In genomic region chr3:62338854-62339515, GRCm38 (mm10) we compare ENCODE assay signal across 8 mouse cellular contexts. TPM values are rescaled to one million over a fixed set of nuclear protein-coding genes. Genes with fewer than 3 reads are reported as not detected.
DNase-seq lines count a peak whose midpoint lies in the region; ATAC-seq and TF ChIP-seq lines count a peak whose summit lies in the region.

No protein-coding gene starts in this region.

- intact Hi-C loops in heart, postnatal 14 days (cut with DNase I) = no loop called here

- no peaks in the 10 kb centered on the region for H3K36me3 ChIP-seq in E14TG2a.4 (ENCODE audit: insufficient read depth, low read length)
- H3K36me3 ChIP-seq in forebrain, embryonic 12.5 days (replicated peaks) = no peaks in the 10 kb centered on the region

- peak overlapping the region; percentile 76 for H3K4me2 ChIP-seq in forebrain, embryonic 12.5 days

- peak overlapping the region; percentile 36; the same call in 1 of the 2 replicates for H3K27ac ChIP-seq in forebrain, embryonic 12.5 days

- DNase-seq in adrenal gland, postnatal 36 days = peak; percentile 70 to 78
- peak; percentile 58 to 67 for DNase-seq in heart, postnatal 14 days
- peak; percentile 83 to 90 for DNase-seq in kidney, postnatal 4 days
- peak; percentile 80 for DNase-seq in lung, postnatal 14 days
- peak; percentile 83 for DNase-seq in retina, postnatal 1 day
- no peak for DNase-seq in natural killer cell, adult 2 months (ENCODE audit: low spot score in 2 of 2)

- H3K27me3 ChIP-seq in E14TG2a.4 (ENCODE audit: insufficient read depth, low read length) = peaks cover 61% of the 10 kb centered on the region
- peaks cover 16% of the 10 kb centered on the region for H3K27me3 ChIP-seq in forebrain, embryonic 12.5 days

- H3K9ac ChIP-seq in forebrain, embryonic 12.5 days = peak overlapping the region; percentile 71

- no peak for TF ChIP-seq CTCF in E14TG2a.4 (conservative IDR thresholded peaks at IDR 0.05; ENCODE audit: low read length)

- WGBS in forebrain, embryonic 12.5 days = under 1% methylated on average over 68 of the region's 68 CpGs

- peak overlapping the region; percentile 84 for H3K4me3 ChIP-seq in E14TG2a.4 (replicated peaks; ENCODE audit: low read length)
- peak overlapping the region; percentile 73 for H3K4me3 ChIP-seq in forebrain, embryonic 12.5 days (replicated peaks)

- H3K4me1 ChIP-seq in E14TG2a.4 (replicated peaks; ENCODE audit: low read depth, low read length) = peaks cover 38% of the 10 kb centered on the region
- peaks cover 5% of the 10 kb centered on the region; the same call in 1 of the 2 replicates for H3K4me1 ChIP-seq in forebrain, embryonic 12.5 days

- ATAC-seq in forebrain, embryonic 12.5 days (ENCODE audit: low FRiP score) = peak; percentile 95

- H3K9me3 ChIP-seq in E14TG2a.4 (ENCODE audit: low read length) = no peaks in the 10 kb centered on the region
- H3K9me3 ChIP-seq in forebrain, embryonic 12.5 days = no peaks in the 10 kb centered on the region

RNA-seq across cellular contexts. Expression of gene Arhgef26, which starts 0.8 kb away (rescaled TPM):
- 1 to 10 TPM; 1.8 to 2.5 TPM for total RNA-seq in adrenal gland, postnatal 36 days (2021)
- 9.9 and 10.1 TPM in 2 replicates for polyA plus RNA-seq in forebrain, embryonic 12.5 days (2016; fragmentation: Nextera tagmentation; extraction: Ambion mirVana)
- total RNA-seq in heart, postnatal 14 days (2021) = 1 to 10 TPM; 2.9 to 3.4 TPM

Comparison
In these comparisons a context has a peak if more than half of its experiments do, and no peak if none do; other contexts are left out.
1. DNase-seq: peak in adrenal gland, postnatal 36 days (2 of 2), heart, postnatal 14 days (2 of 2), kidney, postnatal 4 days (2 of 2), lung, postnatal 14 days (single experiment) and retina, postnatal 1 day (single experiment); none in natural killer cell, adult 2 months (0 of 2).